Mouse (Mus musculus) heart, adult 8-10 months (tissue): ENCODE results near the gene AC124502.3. TPM values are rescaled to one million over a fixed set of nuclear protein-coding genes. Genes with fewer than 3 reads are reported as not detected.
"Not testable (repeated sequence)": the region's sequence is repeated elsewhere in the genome, so short reads cannot be mapped to it uniquely, and the experiment has no call there.

Experiments
- DNase-seq: peaks from one replicate; pipeline ENCODE4 v3.0.0; 2022; ENCODE audit warnings: low spot score
- total RNA-seq, 4 experiments: library from RNA; stranded (reverse); gene quantifications; 2 replicates each; pipeline ENCODE4 v1.2.4; 2022

The AC124502.3 gene
- 1 to 10 TPM; 2.4 to 3.4 (median 2.6) TPM for total RNA-seq

DNA sequence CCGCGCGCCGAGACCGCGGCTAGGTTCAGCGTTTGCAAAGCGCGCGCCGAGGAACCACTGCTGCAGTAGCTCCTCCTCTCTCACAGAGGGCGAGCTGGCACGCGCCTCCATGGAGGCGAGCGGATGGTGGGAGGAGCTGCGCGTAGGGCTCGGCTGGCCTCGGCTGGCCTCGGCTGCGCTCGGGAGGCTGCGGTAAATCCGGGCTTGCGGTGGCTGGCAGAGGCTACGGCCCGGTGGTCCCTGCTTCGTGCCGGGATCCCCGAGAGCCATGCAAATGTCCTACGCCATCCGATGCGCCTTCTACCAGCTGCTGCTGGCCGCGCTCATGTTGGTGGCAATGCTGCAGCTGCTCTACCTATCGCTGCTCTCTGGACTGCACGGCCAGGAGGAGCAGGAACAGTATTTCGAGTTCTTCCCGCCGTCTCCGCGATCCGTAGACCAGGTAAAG is at the start of gene AC124502.3, which contains the start of gene B4gat1:
Gene AC124502.3 (plus strand): TSS at position 183 of the 448 bp plus-strand sequence.
Gene B4gat1 (plus strand): TSS at position 118 of the 448 bp plus-strand sequence.
- peak; percentile 76 for DNase-seq

GRCm38 (mm10) chr19:4989013-4989412 is 49.7 kb upstream of the AC124502.3 start:
- DNase-seq = peak; percentile 88

DNA sequence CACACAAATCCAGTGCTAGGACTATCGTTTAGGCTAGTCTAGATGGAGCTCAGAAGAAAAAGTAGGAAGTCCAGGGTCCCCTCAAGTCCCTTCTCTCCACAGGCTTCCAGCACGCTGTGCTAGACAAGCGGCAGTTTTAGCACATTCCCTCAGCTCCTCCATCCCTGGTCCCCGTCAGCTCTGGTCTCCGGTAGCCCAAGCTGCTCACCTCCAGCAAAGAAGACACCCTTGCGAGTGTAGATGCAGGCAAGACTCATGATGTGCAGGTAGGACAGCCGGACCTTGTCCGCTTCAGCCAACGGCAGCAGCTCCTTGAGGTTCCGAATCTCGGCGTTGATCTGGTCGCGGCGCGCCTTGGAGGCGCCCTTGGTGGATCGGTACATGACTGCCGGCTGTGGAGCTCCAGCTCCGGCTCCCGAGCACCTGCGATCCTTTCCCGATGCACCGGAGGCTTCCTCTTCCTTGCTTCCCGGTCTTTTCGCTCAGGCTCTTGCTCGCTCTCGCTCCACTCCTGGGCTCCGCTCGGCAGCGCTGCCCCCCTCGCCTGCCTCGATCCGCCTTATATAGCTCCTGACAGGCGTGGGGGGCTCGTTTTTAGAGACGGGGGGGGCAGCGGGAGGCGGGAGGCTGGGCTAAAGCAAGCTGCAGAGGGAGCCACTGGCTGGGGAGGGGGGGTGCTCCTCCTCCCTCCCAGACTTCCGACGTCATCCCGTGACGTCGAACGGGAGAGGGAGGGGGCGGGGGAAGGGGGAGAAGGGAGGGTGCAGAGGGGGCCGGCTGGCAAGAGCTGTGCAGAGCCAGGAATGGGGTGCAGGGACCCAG is 49.0 kb upstream of the AC124502.3 start:
- no peak for DNase-seq

DNA sequence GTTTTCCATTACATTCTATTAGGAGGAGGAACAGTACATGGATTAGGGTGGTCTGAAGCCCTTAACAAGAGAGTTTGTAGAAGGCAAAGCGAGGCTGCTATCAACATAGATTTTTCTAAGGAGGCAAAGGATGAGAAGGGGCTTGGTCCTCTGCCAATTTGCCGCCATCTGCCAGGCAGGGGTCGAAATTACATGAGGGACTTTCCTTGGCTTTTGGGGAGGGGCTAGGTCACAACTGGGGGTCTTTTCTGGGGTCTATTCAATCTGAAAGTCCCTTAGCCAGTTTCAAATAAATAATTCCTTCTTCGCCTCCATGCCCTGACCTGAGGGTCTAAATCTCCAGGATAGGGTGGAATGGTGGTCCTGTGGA is 48.5 kb upstream of the AC124502.3 start, which contains the start of gene Npas4:
Gene Npas4 (minus strand): TSS at position 61 of the 370 bp plus-strand sequence.
- no peak for DNase-seq

DNA sequence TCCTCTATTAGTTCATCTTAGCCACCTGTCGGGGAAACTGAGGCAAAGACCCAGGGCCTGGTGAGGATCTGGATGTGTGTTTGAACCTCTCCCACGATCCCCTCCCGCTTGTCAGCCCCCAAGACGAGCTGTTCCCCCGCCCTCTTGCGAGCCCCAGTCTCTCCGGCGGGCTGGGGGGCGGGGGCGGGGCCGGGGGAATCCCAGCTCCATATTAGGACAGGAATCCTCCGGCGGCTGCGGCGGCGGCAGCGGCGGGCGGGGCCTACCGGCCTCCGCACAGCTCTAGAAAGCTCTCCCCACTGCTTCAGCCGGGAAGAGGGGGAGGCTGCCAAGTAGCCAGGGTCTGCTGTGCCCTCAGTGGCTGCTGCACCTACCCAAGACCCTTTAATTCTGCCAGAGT is 48.0 kb upstream of the AC124502.3 start:
- DNase-seq = no peak

GRCm38 (mm10) chr19:4992371-4992770 is 46.3 kb upstream of the AC124502.3 start:
- no peak for DNase-seq

DNA sequence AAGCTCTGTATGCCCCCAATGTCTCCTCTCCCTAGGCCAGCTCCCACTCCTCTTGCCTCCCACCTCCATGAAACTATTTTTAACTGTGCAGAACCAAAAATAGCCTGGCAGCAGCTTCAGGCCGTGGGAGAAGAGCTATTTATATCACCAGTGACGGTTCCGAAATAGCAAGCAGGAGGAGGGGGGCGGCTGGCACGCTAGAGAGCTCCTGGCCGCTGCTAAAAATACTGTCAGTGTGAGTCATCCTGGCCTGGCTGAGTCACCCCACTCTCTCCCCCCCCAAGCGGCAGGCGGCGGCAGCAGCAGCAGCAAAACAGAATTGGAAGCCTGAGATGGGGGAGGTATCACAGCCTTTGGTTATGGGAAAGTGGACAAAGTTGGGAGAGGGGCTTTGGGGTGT is 45.8 kb upstream of the AC124502.3 start:
- peak; percentile 65 for DNase-seq

- no peak for DNase-seq
Measured at GRCm38 (mm10) chr19:4994043-4994442, 44.6 kb upstream of the AC124502.3 start.

DNA sequence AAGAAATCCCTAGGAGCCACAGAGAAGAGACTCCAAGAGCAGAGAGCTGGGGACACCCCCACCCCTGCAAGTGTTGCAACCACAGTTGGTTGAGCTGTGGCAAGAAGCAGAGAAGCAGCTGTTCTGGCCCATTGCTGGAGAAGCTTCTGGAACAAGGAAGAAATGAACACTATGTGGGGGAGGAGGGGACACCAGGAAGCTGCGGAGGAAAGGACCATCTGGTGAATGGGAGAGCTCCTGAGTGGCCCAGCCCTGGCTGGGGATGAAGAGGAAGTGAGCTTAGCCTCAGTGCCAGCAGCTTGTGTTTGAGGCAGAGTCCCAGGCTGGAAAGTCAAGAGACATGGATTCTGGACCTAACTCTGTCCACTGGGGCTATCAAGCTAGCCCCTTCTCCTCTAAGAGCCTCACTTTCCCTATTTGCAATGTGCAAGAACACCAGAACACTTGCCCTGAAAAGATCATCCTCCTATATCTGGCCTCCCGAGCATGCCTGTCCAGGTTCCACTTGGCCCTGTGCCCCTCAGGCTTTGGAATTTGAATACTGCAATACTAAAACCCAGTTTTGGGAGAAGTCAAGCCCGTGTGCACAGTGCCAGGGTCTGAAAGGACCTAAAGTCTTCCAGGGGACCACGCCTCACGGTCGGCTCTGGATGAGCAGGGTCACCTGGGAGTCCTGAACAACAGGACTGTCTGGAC is 39.1 kb upstream of the AC124502.3 start:
- DNase-seq = no peak

GRCm38 (mm10) chr19:5001666-5002406 is 36.9 kb upstream of the AC124502.3 start:
- DNase-seq = peak; percentile 66

DNA sequence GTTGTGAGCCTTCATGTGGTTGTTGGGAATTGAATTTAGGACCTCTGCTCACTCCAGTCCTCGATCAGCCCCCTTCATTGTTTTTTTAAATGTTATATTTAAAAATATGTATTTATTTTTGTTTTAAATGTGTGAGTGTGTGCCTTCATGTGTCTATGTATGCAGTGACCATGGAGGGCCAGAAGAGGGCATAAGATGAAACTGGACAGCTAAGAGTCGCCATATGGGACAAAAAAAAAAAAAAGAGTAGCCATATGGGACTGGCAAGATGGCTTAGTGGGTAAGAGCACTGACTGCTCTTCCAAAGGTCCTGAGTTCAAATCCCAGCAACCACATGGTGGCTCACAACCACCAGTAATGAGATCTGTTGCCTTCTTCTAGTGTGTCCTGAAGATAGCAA is 35.0 kb upstream of the AC124502.3 start:
- DNase-seq = not testable (repeated sequence)

DNA sequence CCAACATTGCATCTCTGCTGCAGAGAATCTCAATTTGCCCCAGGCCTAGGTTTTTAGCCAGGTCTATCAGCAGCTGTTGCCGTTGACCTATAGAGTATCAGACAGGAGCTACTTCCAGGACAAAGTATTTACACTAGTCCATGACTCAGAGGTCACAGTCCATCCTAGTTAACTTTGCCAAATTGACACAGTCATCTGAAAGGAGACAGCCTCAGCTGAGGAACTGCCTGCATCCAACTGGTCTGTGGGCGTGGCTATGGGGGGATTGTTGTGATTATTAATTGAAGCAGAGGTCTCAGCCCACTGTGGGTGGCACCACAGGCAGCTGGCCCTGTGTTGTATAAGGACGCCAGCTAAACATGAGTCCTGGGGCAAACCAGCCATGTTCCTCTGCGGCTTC is 33.8 kb upstream of the AC124502.3 start:
- no peak for DNase-seq

DNA sequence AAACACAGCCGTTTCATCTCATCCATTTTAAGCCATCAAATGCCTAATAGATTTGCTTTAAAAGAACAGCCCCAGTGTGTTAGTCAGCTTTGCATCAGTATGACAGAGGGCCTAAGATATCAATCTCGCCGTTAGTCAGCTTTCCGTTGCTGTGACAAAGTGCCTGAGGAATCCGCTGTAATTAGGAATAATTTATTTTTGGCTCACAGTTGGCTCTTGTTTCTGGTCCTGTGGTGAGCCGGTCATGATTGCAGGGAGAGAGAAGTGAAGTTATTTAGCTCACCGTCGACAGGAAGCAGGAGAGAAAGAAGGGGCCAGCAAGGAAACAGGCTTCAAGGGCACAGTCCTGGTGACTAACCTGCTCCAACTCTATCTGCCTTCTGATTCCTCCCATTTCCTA is 25.6 kb upstream of the AC124502.3 start:
- no peak for DNase-seq

- DNase-seq = peak; percentile 36
Measured at GRCm38 (mm10) chr19:5014961-5015398, 23.7 kb upstream of the AC124502.3 start.

DNA sequence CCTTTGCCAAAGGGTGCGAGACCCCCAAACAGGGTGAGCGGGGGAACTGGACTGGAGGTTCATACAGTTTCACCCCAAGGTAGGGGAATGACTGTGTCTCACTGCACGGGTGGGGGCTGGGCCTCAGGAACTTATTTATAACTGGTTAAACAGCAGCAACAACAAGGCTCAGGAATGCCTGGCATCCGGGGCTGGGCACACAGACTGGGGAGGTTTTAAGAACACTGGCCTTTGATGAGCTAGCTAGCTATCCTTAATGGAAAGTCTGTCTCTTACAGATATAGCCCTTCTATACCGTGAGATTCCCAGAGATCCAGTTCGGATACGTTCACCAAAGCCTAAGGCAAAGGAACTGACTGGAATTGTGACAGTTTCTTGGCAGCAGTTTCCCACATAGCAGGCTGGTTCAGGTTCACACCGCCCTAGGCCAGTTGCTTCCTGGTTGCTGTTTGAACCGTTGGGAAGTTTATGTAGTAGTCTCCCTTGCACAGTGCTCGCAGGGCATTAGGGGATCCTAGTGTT is 22.4 kb upstream of the AC124502.3 start:
- peak; percentile 19 for DNase-seq

GRCm38 (mm10) chr19:5016782-5017181 is 21.9 kb upstream of the AC124502.3 start:
- peak; percentile 52 for DNase-seq

GRCm38 (mm10) chr19:5017611-5018010 is 21.1 kb upstream of the AC124502.3 start:
- DNase-seq = no peak

GRCm38 (mm10) chr19:5018191-5018590 is 20.5 kb upstream of the AC124502.3 start:
- no peak for DNase-seq

GRCm38 (mm10) chr19:5021416-5021815 is 17.3 kb upstream of the AC124502.3 start:
- DNase-seq = no peak

DNA sequence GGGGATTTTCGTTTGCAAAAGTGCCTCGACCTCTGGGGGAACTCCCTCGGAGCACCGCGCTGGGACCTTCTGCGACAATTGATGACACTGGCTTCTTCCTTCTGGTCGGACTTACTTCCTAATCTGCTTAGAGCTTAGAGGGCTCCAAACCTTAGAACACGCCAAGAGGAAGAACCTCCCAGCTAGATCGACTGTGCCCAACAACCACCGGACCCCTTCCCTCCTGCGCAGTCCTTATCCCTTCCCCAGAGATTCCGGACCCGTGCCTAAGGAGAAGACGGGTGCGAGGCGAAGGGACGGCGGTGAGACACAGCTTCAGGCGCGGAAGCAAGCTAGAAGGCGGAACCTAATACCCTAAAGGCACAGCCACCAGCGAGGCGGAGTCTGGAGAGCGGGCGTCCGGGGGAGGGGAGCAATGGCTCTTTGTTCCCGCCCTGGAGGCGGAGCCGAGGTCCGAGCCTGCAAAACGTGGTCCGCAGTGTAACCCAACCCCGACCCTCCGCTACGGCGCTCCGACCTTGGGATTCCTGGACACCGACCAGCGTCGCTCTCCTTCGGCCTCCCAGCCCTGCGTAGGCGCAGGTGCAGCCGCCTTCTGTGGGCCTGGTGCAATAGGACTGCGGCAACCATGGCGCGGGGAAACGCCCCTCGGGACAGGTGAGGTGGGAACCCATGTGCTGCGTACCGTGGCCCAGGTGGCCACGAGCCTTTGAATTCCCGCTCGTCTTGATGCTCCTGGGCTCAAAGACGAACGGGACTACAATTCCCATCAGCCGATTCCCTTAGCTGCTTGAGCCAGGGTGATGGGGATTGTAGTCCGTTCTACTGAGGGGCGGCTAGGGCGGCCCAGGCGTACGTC is 14.8 kb upstream of the AC124502.3 start, which contains the start of gene Slc29a2:
Gene Slc29a2 (plus strand): TSS at position 240 of the 859 bp plus-strand sequence.
- DNase-seq = peak; percentile 91

GRCm38 (mm10) chr19:5026111-5026510 is 12.6 kb upstream of the AC124502.3 start:
- no peak for DNase-seq
